Mouse (Mus musculus) lung, embryonic 16.5 days (tissue): ENCODE results near the gene Ulk4. TPM values are rescaled to one million over a fixed set of nuclear protein-coding genes. Genes with fewer than 3 reads are reported as not detected.
A peak's percentile ranks its signal among the peaks of the same experiment; 100 is the strongest.

Experiments
- ATAC-seq: fragments of 200-750 bp; cut with Nextera tagmentation; 2 replicates; pipeline ENCODE4 v1.8.0; 2017; ENCODE audit warnings: low read depth, mild to moderate bottlenecking, moderate library complexity
- H3K27ac ChIP-seq: fragments of 300-500 bp; sonication (generic); 2 replicates; pipeline ENCODE4 v1.5.1; 2014; ENCODE audit warnings: mild to moderate bottlenecking, control low read depth, low read length
- H3K27me3 ChIP-seq: fragments of 300-500 bp; sonication (generic); 2 replicates; pipeline ENCODE4 v1.6.1; 2014; ENCODE audit warnings: low read depth, low read length, mixed read lengths; ENCODE audit not compliant: control insufficient read depth, insufficient read depth
- H3K36me3 ChIP-seq: fragments of 300-500 bp; sonication (generic); 2 replicates; pipeline ENCODE4 v1.6.1; 2014; ENCODE audit warnings: low read length; ENCODE audit not compliant: control insufficient read depth, insufficient read depth
- H3K4me1 ChIP-seq: fragments of 300-500 bp; sonication (generic); replicated peaks from 2 replicates; pipeline ENCODE4 v1.6.1; 2014; ENCODE audit warnings: low read length, mixed read lengths; ENCODE audit not compliant: control insufficient read depth, insufficient read depth
- H3K4me2 ChIP-seq: fragments of 300-500 bp; sonication (generic); 2 replicates; pipeline ENCODE4 v1.6.1; 2014; ENCODE audit warnings: low read depth, low read length, control low read depth
- H3K4me3 ChIP-seq: fragments of 300-500 bp; sonication (generic); 2 replicates; pipeline ENCODE4 v1.5.1; 2014; ENCODE audit warnings: mild to moderate bottlenecking, low read length, control low read depth
- H3K9ac ChIP-seq: fragments of 300-500 bp; sonication (generic); 2 replicates; pipeline ENCODE4 v1.6.1; 2014; ENCODE audit warnings: low read length, control low read depth
- H3K9me3 ChIP-seq: fragments of 300-500 bp; sonication (generic); 2 replicates; pipeline ENCODE4 v1.6.1; 2016; ENCODE audit warnings: low read length; ENCODE audit not compliant: control insufficient read depth
- WGBS: fragments of 180-500 bp; shearing (Covaris S2); extraction: QIAGEN DNeasy Blood & Tissue Kit; methylation state at CpG from one replicate; pipeline ENCODE4 v1.1.7; 2014; 5-methylcytosine and 5-hydroxymethylcytosine counted together
- polyA plus RNA-seq: library from polyadenylated mRNA; unstranded; fragments of >200 nt; fragmentation: Nextera tagmentation; extraction: Ambion mirVana; gene quantifications from 2 replicates; pipeline ENCODE4 v1.2.1, GENCODE M21; 2015

Ulk4 gene
- polyA plus RNA-seq, 1 experiment from 2014 or later: 155 TPM

- Histone ChIP-seq H3K36me3 (no peaks in the 10 kb centered on the region), H3K4me1 (peaks cover 35% of the 10 kb centered on the region), H3K4me2 (peak overlapping the region; percentile 73), H3K27me3 (no peaks in the 10 kb centered on the region), H3K4me3 (peak overlapping the region; percentile 90), H3K27ac (peak overlapping the region; percentile 95), H3K9ac (peak overlapping the region; percentile 93), H3K9me3 (no peaks in the 10 kb centered on the region)
- no peak for ATAC-seq
- 2% methylated on average over 4 of the region's 4 CpGs for WGBS
Measured at GRCm38 (mm10) chr9:120935634-120935922, 341.4 kb downstream of the Ulk4 start.

DNA sequence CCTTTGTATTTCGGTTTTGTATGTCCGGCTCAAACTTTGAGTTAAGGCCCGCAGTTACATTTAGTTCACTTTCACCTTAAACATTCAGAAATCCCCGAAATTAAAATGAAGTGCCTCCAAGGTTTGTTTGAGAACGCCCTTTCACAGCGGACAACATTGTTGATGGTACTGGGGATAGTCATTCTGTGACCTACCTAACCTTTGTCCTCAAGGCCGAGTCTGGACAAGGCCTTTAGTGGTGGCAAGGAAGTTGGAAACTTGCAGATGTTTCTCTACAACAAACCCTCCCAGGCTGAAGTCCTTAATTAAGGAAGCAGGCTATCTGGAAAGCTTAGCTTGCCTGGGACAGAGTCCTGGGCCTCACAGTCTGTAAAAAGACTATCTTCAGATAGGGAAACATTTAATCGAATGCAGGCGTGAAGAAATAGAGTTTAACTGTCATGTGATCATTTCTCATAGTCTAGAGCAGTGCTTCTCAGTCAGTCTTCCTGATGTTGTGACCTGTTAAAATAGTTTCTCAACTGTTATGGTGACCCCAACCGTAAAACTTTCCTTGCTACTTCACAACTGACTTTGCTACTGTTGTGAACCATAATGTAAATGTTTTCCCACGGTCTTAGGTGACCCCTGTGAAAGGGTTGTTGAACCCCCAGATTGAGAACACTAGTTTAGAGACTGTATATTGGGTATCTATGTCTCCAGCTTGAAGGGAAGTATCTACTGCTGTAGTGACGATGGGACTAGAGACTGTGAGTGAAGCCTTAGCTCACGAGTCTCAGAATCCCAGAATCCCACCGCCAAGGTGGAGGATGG is 342.0 kb downstream of the Ulk4 start:
- Histone ChIP-seq H3K4me2 (peak overlapping the region; percentile 73), H3K27me3 (no peaks in the 10 kb centered on the region), H3K9ac (peak overlapping the region; percentile 93), H3K9me3 (no peaks in the 10 kb centered on the region), H3K4me3 (peak overlapping the region; percentile 90), H3K27ac (peak overlapping the region; percentile 95), H3K36me3 (no peaks in the 10 kb centered on the region), H3K4me1 (peaks cover 35% of the 10 kb centered on the region)
- 3% methylated on average over 14 of the region's 14 CpGs for WGBS
- ATAC-seq: no peak

DNA sequence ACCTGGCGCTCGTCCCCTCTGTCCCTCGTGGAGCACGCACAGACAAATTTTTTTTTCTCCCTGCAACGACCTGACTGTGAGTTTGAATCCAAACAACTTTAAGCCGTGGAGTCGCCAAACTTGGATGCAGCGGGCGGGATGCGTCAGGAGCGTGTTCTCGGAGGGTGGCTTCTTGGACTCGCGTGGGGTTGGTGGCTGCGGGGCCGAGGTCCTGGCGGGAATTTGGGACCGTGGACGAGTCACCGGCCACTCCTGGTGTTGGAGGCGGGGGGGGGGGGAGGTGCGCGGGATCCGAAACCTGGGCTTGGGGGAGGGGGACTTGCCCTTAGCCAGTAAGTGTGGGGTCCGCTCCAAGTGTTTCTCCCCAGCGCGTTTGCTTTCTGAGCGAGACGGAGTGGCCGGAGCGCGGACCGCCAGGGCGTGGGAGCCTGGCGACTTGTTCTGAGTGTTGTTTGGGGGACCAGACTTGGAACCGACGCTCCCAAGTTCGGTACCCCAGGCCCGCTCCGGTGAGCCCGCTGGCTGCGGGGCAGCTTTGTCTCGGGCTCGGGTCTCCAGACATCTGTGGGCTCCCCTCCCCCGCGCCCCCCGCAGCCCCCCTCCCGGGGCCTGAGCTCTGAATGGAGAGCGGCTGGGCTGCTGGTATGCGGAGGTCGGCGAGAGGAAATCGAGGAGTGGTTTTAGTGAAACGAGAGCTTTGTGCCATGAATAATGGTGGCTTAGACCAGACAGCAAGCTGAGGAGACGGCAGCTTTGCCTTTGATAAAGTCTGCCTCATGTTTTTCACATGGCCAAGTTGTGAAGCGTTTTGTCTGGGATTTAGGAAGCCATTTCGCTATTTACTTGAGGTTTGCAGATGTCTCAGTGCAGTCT is 342.9 kb downstream of the Ulk4 start:
- Histone ChIP-seq H3K9me3 (no peaks in the 10 kb centered on the region), H3K4me1 (peaks cover 28% of the 10 kb centered on the region), H3K9ac (peak overlapping the region; percentile 93), H3K4me2 (peak overlapping the region; percentile 73), H3K4me3 (peak overlapping the region; percentile 90), H3K27me3 (no peaks in the 10 kb centered on the region), H3K36me3 (no peaks in the 10 kb centered on the region), H3K27ac (peak overlapping the region; percentile 95)
- under 1% methylated on average over 49 of the region's 57 CpGs for WGBS
- peak; percentile 28 for ATAC-seq

GRCm38 (mm10) chr9:120933587-120933885 is 343.5 kb downstream of the Ulk4 start:
- H3K36me3 ChIP-seq: no peaks in the 10 kb centered on the region
- 0% methylated on average over 11 of the region's 58 CpGs for WGBS
- H3K9me3 ChIP-seq: no peaks in the 10 kb centered on the region
- no peak overlapping the region for H3K4me2 ChIP-seq
- H3K27me3 ChIP-seq: no peaks in the 10 kb centered on the region
- peak overlapping the region; percentile 90 for H3K4me3 ChIP-seq
- H3K4me1 ChIP-seq: peaks cover 28% of the 10 kb centered on the region
- H3K9ac ChIP-seq: peak overlapping the region; percentile 93
- peak; percentile 71; the same call in 1 of the 2 replicates for ATAC-seq
- H3K27ac ChIP-seq: peak overlapping the region; percentile 95

DNA sequence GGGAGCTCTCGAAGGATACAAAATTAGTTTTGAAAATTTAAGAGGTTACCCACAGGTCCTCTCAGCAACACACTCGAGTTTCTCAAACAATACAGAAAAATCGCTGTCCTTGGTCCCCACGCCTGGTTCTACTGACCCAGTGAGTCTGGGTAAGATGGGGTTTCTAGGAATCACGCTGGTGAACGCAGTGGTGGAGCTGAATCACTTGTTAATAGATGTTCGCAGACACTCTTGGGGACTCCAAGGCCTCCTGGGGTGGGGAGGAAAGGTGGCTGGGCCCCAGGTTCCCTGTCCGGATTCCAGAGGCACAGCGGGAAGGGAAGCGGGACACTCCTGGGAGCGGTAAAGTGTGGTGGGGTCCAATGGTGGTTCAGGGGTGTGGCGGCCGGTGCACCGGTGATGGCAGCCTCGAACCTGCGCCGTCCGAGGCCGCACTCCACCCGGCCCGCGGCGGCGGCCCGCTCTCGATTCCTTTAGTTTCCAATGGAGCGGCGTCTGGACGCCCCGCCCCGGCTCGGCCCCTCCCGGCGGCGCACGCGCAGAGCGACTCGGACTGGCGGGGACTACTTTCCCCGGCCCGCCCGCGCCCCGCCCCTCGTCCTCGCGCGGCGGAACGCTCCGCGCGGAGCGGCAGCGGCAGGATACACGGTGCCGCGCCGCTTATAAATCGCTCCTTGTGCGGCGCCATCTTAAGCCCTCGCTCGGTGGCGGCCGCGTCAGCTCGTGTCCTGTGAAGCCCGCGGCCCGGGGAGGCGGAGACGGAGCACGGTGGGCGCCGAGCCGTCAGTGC is 344.0 kb downstream of the Ulk4 start:
- H3K4me2 ChIP-seq: peak overlapping the region; percentile 53
- no peaks in the 10 kb centered on the region for H3K36me3 ChIP-seq
- ATAC-seq: peak; percentile 89
- H3K4me3 ChIP-seq: peak overlapping the region; percentile 90
- H3K9me3 ChIP-seq: no peaks in the 10 kb centered on the region
- peaks cover 28% of the 10 kb centered on the region for H3K4me1 ChIP-seq
- H3K27me3 ChIP-seq: no peaks in the 10 kb centered on the region
- 6% methylated on average over 52 of the region's 78 CpGs for WGBS
- peak overlapping the region; percentile 93 for H3K9ac ChIP-seq
- peak overlapping the region; percentile 95 for H3K27ac ChIP-seq

GRCm38 (mm10) chr9:120932371-120932770 is 344.6 kb downstream of the Ulk4 start:
- no peak overlapping the region for H3K9ac ChIP-seq
- H3K4me1 ChIP-seq: peaks cover 23% of the 10 kb centered on the region
- peak overlapping the region; percentile 68 for H3K27ac ChIP-seq
- H3K9me3 ChIP-seq: no peaks in the 10 kb centered on the region
- WGBS: 52% methylated on average over 6 of the region's 6 CpGs
- H3K36me3 ChIP-seq: no peaks in the 10 kb centered on the region
- no peak overlapping the region for H3K4me2 ChIP-seq
- ATAC-seq: no peak; the same call in 1 of the 2 replicates
- H3K4me3 ChIP-seq: no peak overlapping the region
- H3K27me3 ChIP-seq: no peaks in the 10 kb centered on the region

- no peak overlapping the region for H3K9ac ChIP-seq
- no peaks in the 10 kb centered on the region for H3K27me3 ChIP-seq
- no peak for ATAC-seq
- 43% methylated on average over 8 of the region's 8 CpGs for WGBS
- H3K4me1 ChIP-seq: peaks cover 19% of the 10 kb centered on the region
- no peak overlapping the region for H3K4me3 ChIP-seq
- no peaks in the 10 kb centered on the region for H3K9me3 ChIP-seq
- H3K36me3 ChIP-seq: no peaks in the 10 kb centered on the region
- H3K27ac ChIP-seq: no peak overlapping the region
- H3K4me2 ChIP-seq: no peak overlapping the region
Measured at GRCm38 (mm10) chr9:120930811-120931210, 346.2 kb downstream of the Ulk4 start.

DNA sequence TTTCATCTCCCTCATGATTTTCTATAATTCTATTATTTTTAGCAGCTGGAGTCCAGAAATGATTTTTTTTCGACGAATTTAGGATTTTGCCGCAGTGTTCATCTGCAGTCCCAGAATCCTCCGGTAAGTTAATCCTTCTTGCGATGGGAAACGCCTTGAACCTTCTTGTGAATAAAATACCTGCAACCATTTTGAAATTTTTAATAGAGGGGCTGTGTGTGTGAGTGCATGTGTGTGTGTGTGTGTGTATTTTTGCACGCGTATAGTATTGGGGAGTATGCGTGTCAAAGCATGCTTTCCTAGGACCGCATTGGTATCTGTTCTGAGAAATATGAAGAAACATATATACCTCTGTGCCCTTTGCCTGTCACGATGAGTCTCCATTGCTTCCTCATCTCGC is 347.0 kb downstream of the Ulk4 start:
- Histone ChIP-seq H3K36me3 (no peaks in the 10 kb centered on the region), H3K27ac (no peak overlapping the region), H3K27me3 (no peaks in the 10 kb centered on the region), H3K9ac (no peak overlapping the region), H3K9me3 (no peaks in the 10 kb centered on the region), H3K4me1 (peaks cover 13% of the 10 kb centered on the region), H3K4me3 (no peak overlapping the region), H3K4me2 (no peak overlapping the region)
- no peak for ATAC-seq
- WGBS: 94% methylated on average over 12 of the region's 12 CpGs

GRCm38 (mm10) chr9:120929081-120929480 is 347.9 kb downstream of the Ulk4 start, which contains the start of gene Ctnnb1:
Gene Ctnnb1, plus strand, starts transcription at chr9:120929216.
- H3K9me3 ChIP-seq: no peaks in the 10 kb centered on the region
- WGBS: 84% methylated on average over 11 of the region's 11 CpGs

More at GRCm38 (mm10) chr9:120929081-120929480, 347.9 kb downstream of the Ulk4 start, which contains the start of gene Ctnnb1:
- no peak within 1 kb of the TSS for H3K27ac ChIP-seq
- no peaks in the 10 kb centered on the region for H3K27me3 ChIP-seq
- no peaks in the 10 kb centered on the region for H3K36me3 ChIP-seq
- ATAC-seq: no peak
- peaks cover 13% of the 10 kb centered on the region for H3K4me1 ChIP-seq
- no peak within 1 kb of the TSS for H3K4me2 ChIP-seq
- H3K4me3 ChIP-seq: no peak within 1 kb of the TSS
- H3K9ac ChIP-seq: no peak within 1 kb of the TSS
